Mouse (Mus musculus) urinary bladder, postnatal 14 days (tissue): ENCODE measurements around the gene 1810062G17Rik.

Source experiments
- DNase-seq: peaks from one replicate; pipeline ENCODE4 v3.0.0; 2021; ENCODE audit warnings: low spot score

The 1810062G17Rik gene

GRCm38 (mm10) chr3:36505306-36505705, 29.6 kb downstream of the 1810062G17Rik start:
- no peak for DNase-seq

DNA sequence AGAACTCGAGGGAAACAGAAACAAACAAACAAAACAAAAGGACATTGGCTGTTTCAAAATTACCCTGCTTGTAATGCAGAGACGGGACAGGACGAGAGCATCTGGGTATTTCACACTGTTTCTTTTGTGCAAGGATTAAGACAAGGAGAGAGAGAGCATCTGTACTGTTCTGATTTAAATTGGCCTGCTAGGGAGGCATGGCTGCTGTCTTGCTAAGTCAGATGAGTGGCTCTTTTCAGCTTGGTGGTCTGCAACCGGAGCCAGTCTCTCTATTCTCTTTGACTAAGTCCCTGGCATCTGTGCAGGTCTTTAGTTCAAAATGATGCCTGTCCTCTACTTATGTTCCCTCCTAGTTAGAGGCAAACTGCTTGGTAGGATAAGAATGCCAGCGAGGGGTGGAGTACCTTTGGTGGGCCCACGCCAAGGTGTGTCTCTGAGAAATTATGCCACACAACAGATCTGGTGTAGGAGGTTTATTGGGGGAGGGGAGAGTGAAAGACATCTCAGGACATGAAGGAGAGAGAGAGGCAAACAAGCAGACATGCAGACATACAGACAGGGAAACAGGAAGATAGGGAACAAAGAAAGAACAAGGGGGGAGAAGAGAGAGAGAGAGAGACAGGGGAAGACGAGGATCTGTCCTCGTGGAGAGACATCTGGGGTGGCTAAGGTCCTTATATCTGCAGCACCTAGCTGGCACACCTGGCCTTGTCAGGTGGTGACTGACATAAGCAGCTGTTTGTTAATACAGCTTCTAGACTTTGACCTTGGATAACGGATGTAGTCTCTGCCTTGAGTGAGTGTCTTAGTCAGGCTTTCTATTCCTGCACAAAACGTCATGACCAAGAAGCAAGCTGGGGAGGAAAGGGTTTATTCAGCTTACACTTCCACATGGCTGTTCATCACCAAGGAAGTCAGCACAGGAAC, 30.3 kb downstream of the 1810062G17Rik start:
- no peak for DNase-seq

DNA sequence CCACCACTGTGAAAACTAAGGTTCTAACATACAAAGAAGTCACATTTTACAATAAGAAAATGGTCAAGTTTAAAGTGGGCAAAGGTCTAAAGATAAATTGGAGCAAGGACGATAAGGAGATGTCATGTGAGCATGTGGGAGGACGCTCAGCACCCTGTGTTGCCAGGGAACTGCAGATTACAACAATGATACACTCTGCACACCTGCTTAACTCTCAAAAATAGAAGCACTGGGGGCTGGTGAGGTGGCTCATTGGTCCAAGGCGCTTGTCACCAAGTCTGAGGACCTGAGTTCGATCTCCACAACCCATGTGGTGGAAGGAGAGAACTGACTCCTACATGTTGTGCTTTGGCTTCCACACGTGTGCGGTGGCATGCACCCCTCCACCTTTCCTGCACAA, 35.8 kb downstream of the 1810062G17Rik start:
- DNase-seq, result no peak

DNA sequence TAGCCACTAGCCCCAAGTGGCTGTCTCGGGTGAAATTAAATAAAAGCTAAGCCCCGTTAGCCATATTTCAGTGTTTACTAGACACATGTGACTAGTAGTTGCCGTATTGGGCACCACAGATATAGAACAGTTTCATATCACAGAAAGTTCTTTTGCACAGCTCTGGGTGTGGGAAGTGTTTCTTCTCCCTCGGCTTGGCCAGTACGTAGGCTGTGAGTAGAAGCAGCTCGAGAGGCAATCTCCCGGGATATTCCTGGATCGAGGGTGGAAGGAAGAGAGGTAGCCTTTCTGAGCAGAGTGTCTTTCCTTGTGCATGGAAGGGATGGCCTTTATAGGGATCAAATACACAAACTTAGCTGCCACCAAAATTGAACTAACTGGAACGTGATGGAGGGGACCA, 40.5 kb downstream of the 1810062G17Rik start:
- DNase-seq, result no peak

- no peak for DNase-seq
These were observed 45.6 kb downstream of the 1810062G17Rik start, which contains the start of gene Gm11549 for GRCm38 (mm10) chr3:36521073-36522060. Gene Gm11549 (minus strand): TSS chr3:36521813.

GRCm38 (mm10) chr3:36522137-36522536, 46.4 kb downstream of the 1810062G17Rik start:
- no peak for DNase-seq

- no peak for DNase-seq
These were observed 48.7 kb downstream of the 1810062G17Rik start for GRCm38 (mm10) chr3:36524466-36524865.

DNA sequence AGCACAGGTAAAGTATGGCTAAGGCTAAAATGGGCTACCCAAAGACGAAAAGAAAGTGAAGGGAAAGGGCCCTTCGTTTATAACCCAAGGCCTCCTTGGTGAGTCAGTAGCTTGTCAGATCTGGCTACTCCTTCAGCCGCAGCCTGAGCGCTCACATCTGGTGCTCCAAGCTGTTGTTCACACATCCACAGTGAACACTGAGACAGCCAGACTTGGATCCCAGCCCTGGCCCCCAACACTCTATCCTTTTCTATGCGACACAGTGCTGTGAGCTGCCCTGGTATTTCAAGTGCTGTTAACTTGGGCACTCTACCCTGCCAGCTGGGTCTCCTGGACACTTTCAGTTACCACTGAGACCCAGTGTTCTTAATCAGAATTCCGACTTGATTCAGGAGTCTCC, 54.6 kb downstream of the 1810062G17Rik start:
- peak; percentile 29 for DNase-seq

GRCm38 (mm10) chr3:36530781-36531180, 55.0 kb downstream of the 1810062G17Rik start:
- DNase-seq, result no peak

- no peak for DNase-seq
These were observed 55.5 kb downstream of the 1810062G17Rik start for GRCm38 (mm10) chr3:36531242-36531641.
